Mouse (Mus musculus): Measurements from ENCODE around the gene Fam228a. TPM values are rescaled to one million over a fixed set of nuclear protein-coding genes. Genes with fewer than 3 reads are reported as not detected.

Gene Fam228a
- polyA plus RNA-seq, 1 experiment from 2014 or later: 0.60 TPM

Other genes with a start within 250 kb of the Fam228a start
- 25.9 and 26.2 TPM in 2 replicates for gene Itsn2, start 145.8 kb downstream of the Fam228a start, polyA plus RNA-seq (2014; fragmentation: Nextera tagmentation; extraction: Ambion mirVana)
- gene Gm3625, start 145.5 kb downstream of the Fam228a start, polyA plus RNA-seq (2014; fragmentation: Nextera tagmentation; extraction: Ambion mirVana): not detected in 2 replicates
- 4.1 and 4.9 TPM in 2 replicates for gene Pfn4, start 30.6 kb upstream of the Fam228a start, polyA plus RNA-seq (2014; fragmentation: Nextera tagmentation; extraction: Ambion mirVana)
- 2.5 and 2.6 TPM in 2 replicates for gene Fam228b, start 30.8 kb upstream of the Fam228a start, polyA plus RNA-seq (2014; fragmentation: Nextera tagmentation; extraction: Ambion mirVana)
- gene Sf3b6, start 79.1 kb upstream of the Fam228a start, polyA plus RNA-seq (2014; fragmentation: Nextera tagmentation; extraction: Ambion mirVana): 363 and 371 TPM in 2 replicates
- 9.4 and 16.5 TPM in 2 replicates for gene Fkbp1b, start 103.2 kb upstream of the Fam228a start, polyA plus RNA-seq (2014; fragmentation: Nextera tagmentation; extraction: Ambion mirVana)
- 15.8 and 16.5 TPM in 2 replicates for gene Wdcp, start 104.9 kb upstream of the Fam228a start, polyA plus RNA-seq (2014; fragmentation: Nextera tagmentation; extraction: Ambion mirVana)
- gene Mfsd2b, start 135.9 kb upstream of the Fam228a start, polyA plus RNA-seq (2014; fragmentation: Nextera tagmentation; extraction: Ambion mirVana): 4.2 and 5.0 TPM in 2 replicates
- gene Ubxn2a, start 169.3 kb upstream of the Fam228a start, polyA plus RNA-seq (2014; fragmentation: Nextera tagmentation; extraction: Ambion mirVana): 24.7 and 25.0 TPM in 2 replicates
- 16.6 and 19.9 TPM in 2 replicates for gene Atad2b, start 178.9 kb upstream of the Fam228a start, polyA plus RNA-seq (2014; fragmentation: Nextera tagmentation; extraction: Ambion mirVana)

Measured in embryonic facial prominence, embryonic 11.5 days (tissue).